Mouse (Mus musculus) heart, adult 2 months (tissue): ENCODE results near the gene Stard13.

Experiments
- CTCF ChIP-seq: fragments of 200-600 bp; IDR thresholded peaks from 2 replicates; pipeline ENCODE4 v1.8.1; 2022; ENCODE audit warnings: antibody characterized with exemption, mild to moderate bottlenecking, moderate library complexity
- EP300 ChIP-seq: fragments of 200-500 bp; IDR thresholded peaks from 2 replicates; pipeline ENCODE4 v1.6.1; 2011; ENCODE audit warnings: low read depth, low read length, control low read depth; ENCODE audit not compliant: insufficient read depth
- POLR2A ChIP-seq: fragments of 200-500 bp; IDR thresholded peaks from 2 replicates; pipeline ENCODE4 v1.6.1; 2011; ENCODE audit warnings: mild to moderate bottlenecking, low read depth, low read length, control low read depth; ENCODE audit not compliant: insufficient read depth

DNA sequence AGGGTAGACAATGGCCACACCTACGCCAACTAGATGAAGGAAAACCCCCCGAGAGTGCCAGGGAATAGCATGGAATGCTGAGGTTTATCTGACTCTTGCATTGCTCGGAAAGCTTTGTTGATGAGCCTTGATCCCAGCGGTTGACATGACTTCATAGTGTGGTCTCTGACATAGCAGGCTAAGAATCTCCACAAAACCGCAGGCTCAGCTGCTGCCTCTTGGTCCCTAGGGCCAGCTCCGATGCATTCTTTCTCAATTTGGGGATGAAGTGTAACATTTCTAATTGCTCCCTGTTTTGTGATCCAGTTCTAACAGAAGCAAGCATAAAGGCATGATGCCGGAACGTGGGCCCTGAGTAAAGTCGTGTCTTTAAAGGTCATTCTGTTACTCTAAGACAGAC, 120.9 kb downstream of the Stard13 start:
- no peak for TF ChIP-seq POLR2A
- TF ChIP-seq EP300: no peak
- TF ChIP-seq CTCF: no peak
